Mouse (Mus musculus) splenic B cell, adult 2 months (primary cell): Measurements from ENCODE around the gene Tjp1.

Experiments used
- DNase-seq: peaks from one replicate; pipeline ENCODE4 v3.0.0-alpha.2; 2011; ENCODE audit warnings: low read depth, low spot score
- H3K27me3 ChIP-seq: 2 replicates; pipeline ENCODE4 v1.6.1; 2012; ENCODE audit warnings: mild to moderate bottlenecking, low read length, moderate library complexity, mixed read lengths; ENCODE audit not compliant: control insufficient read depth, poor library complexity, insufficient read depth, severe bottlenecking
- H3K36me3 ChIP-seq: 2 replicates; pipeline ENCODE4 v1.6.1; 2012; ENCODE audit warnings: mild to moderate bottlenecking, low read length, moderate library complexity, mixed read lengths; ENCODE audit not compliant: control insufficient read depth, poor library complexity, insufficient read depth, severe bottlenecking

Gene Tjp1

GRCm38 (mm10) chr7:65431018-65431695 lies 96.4 kb downstream of the Tjp1 start:
- Histone ChIP-seq H3K27me3 (no peaks in the 10 kb centered on the region), H3K36me3 (no peaks in the 10 kb centered on the region)
- no peak for DNase-seq

GRCm38 (mm10) chr7:65430401-65430800 lies 97.2 kb downstream of the Tjp1 start:
- H3K27me3 ChIP-seq, result no peaks in the 10 kb centered on the region
- no peak for DNase-seq

GRCm38 (mm10) chr7:65424519-65424918 lies 103.1 kb downstream of the Tjp1 start:
- Histone ChIP-seq H3K27me3 (no peaks in the 10 kb centered on the region), H3K36me3 (no peaks in the 10 kb centered on the region)
- no peak for DNase-seq

More at GRCm38 (mm10) chr7:65430401-65430800, 97.2 kb downstream of the Tjp1 start:
- H3K36me3 ChIP-seq, result no peaks in the 10 kb centered on the region

GRCm38 (mm10) chr7:65422456-65422855 lies 105.1 kb downstream of the Tjp1 start:
- Histone ChIP-seq H3K36me3 (no peaks in the 10 kb centered on the region), H3K27me3 (no peaks in the 10 kb centered on the region)
- DNase-seq, result no peak

- Histone ChIP-seq H3K27me3 (no peaks in the 10 kb centered on the region), H3K36me3 (no peaks in the 10 kb centered on the region)
- peak; percentile 2 for DNase-seq
These were observed 106.1 kb downstream of the Tjp1 start for GRCm38 (mm10) chr7:65421451-65421850.

- DNase-seq, result no peak
- Histone ChIP-seq H3K27me3 (no peaks in the 10 kb centered on the region), H3K36me3 (no peaks in the 10 kb centered on the region)
These were observed 107.7 kb downstream of the Tjp1 start for GRCm38 (mm10) chr7:65419926-65420325.

GRCm38 (mm10) chr7:65419012-65419411 lies 108.6 kb downstream of the Tjp1 start:
- Histone ChIP-seq H3K36me3 (no peaks in the 10 kb centered on the region), H3K27me3 (no peaks in the 10 kb centered on the region)
- DNase-seq, result no peak

GRCm38 (mm10) chr7:65418366-65418911 lies 109.1 kb downstream of the Tjp1 start:
- no peak for DNase-seq
- Histone ChIP-seq H3K27me3 (no peaks in the 10 kb centered on the region), H3K36me3 (no peaks in the 10 kb centered on the region)

- no peaks in the 10 kb centered on the region for H3K36me3 ChIP-seq
- no peak for DNase-seq
- no peaks in the 10 kb centered on the region for H3K27me3 ChIP-seq
These were observed 110.1 kb downstream of the Tjp1 start for GRCm38 (mm10) chr7:65417231-65418100.

- H3K27me3 ChIP-seq, result no peaks in the 10 kb centered on the region
- H3K36me3 ChIP-seq, result no peaks in the 10 kb centered on the region
- DNase-seq, result no peak
These were observed 111.1 kb downstream of the Tjp1 start for GRCm38 (mm10) chr7:65416506-65416905.

- no peaks in the 10 kb centered on the region for H3K27me3 ChIP-seq
- DNase-seq, result no peak
- H3K36me3 ChIP-seq, result no peaks in the 10 kb centered on the region
These were observed 113.3 kb downstream of the Tjp1 start for GRCm38 (mm10) chr7:65413946-65414945.

- Histone ChIP-seq H3K27me3 (no peaks in the 10 kb centered on the region), H3K36me3 (no peaks in the 10 kb centered on the region)
- DNase-seq, result no peak
These were observed 116.9 kb downstream of the Tjp1 start for GRCm38 (mm10) chr7:65410668-65411067.

- DNase-seq, result no peak
- no peaks in the 10 kb centered on the region for H3K27me3 ChIP-seq
These were observed 121.2 kb downstream of the Tjp1 start for GRCm38 (mm10) chr7:65406427-65406826.

GRCm38 (mm10) chr7:65402516-65402915 lies 125.1 kb downstream of the Tjp1 start:
- Histone ChIP-seq H3K36me3 (no peaks in the 10 kb centered on the region), H3K27me3 (no peaks in the 10 kb centered on the region)
- DNase-seq, result no peak

More at GRCm38 (mm10) chr7:65406427-65406826, 121.2 kb downstream of the Tjp1 start:
- H3K36me3 ChIP-seq, result no peaks in the 10 kb centered on the region
